Mouse (Mus musculus) brain, embryonic 14.5 days (tissue): ENCODE results near the gene Ipo9.

ENCODE experiments used
- CTCF ChIP-seq: fragments of 200-500 bp; IDR thresholded peaks from 2 replicates; pipeline ENCODE4 v1.5.1; 2012; ENCODE audit warnings: inconsistent platforms, mild to moderate bottlenecking, moderate library complexity, borderline replicate concordance; ENCODE audit not compliant: insufficient read depth, insufficient read length; ENCODE audit errors: extremely low read depth
- POLR2A ChIP-seq: fragments of 200-500 bp; IDR thresholded peaks from 2 replicates; pipeline ENCODE4 v1.6.1; 2012; ENCODE audit warnings: mild to moderate bottlenecking, inconsistent platforms, borderline replicate concordance; ENCODE audit not compliant: poor library complexity, insufficient read depth, insufficient read length, severe bottlenecking; ENCODE audit errors: extremely low read depth

GRCm38 (mm10) chr1:135457860-135458259 is 27.6 kb upstream of the Ipo9 start:
- no peak for TF ChIP-seq CTCF
- TF ChIP-seq POLR2A = no peak
